Mouse (Mus musculus) thymus, adult 2 months (tissue): ENCODE results near the gene Cox4i1.

Experiments
- CTCF ChIP-seq: fragments of 200-500 bp; IDR thresholded peaks from 2 replicates; pipeline ENCODE4 v1.5.1; 2012; ENCODE audit warnings: mild to moderate bottlenecking, control low read depth, low read length, moderate library complexity, borderline replicate concordance; ENCODE audit not compliant: control insufficient read depth, poor library complexity, insufficient read depth; ENCODE audit errors: extremely low read depth
- POLR2A ChIP-seq: fragments of 200-500 bp; IDR thresholded peaks from 2 replicates; pipeline ENCODE4 v1.6.1; 2012; ENCODE audit warnings: mild to moderate bottlenecking, low read length, control low read depth, moderate library complexity; ENCODE audit not compliant: control insufficient read depth, poor library complexity, insufficient read depth; ENCODE audit errors: extremely low read depth

DNA sequence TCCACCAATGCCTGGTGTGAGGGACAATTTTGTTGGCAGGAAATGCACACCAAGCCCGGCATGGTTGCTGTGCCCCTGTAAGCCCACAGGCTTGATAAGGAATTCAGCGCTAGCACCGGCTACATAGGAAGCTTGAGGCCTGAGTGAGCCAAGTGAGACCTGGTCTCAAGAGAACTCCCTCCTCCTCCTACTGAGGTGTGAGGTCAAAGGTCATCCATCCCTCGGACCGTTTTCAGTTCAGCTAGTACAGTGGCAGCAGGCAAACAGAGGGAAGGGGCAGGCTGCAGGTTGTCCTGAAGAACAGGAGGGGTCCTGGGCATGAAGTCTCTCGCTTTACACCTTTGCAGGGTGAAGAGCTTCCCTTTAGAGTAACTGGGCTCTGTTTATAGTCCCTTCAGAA is 37.2 kb upstream of the Cox4i1 start:
- TF ChIP-seq CTCF (no peak), POLR2A (no peak)
